Mouse (Mus musculus) liver, postnatal 0 days (tissue): ENCODE measurements around the gene Slc24a3.

Experiments
- CTCF ChIP-seq: sonication (generic); IDR thresholded peaks from 2 replicates; pipeline ENCODE4 v1.5.1; 2016; ENCODE audit warnings: antibody characterized with exemption, low read depth
- EP300 ChIP-seq: IDR thresholded peaks from 2 replicates; pipeline ENCODE4 v1.6.1; 2016; ENCODE audit warnings: antibody characterized with exemption, low read depth, mild to moderate bottlenecking

DNA sequence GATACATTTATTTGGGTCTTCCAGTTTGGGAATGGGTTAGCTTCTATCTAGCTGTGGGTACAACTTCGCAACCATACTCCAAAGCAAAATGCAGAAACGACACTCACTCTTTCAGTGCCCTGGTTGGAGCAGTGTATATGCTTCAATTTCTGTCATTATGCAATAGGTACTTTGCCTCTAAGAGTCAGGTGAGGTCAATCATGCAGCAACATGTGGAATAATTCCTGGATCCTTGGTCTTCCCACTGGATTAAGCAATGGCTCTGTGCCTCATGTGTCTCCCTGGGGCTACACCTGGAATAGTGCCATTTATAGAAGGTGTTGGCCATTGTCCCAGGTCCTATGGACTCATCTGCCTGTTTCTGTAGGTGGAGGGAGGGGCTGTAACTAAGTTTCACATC, 49.9 kb downstream of the Slc24a3 start:
- TF ChIP-seq CTCF (no peak), EP300 (no peak)
